Mouse (Mus musculus): ENCODE results near the gene Adarb2.

GRCm38 (mm10) chr13:8705296-8705695, 502.6 kb downstream of the Adarb2 start:
- TF ChIP-seq POLR2A (IDR thresholded peaks at IDR 0.05; ENCODE audit: insufficient read depth, low read depth, low read length), result no peak
- TF ChIP-seq CTCF (IDR thresholded peaks at IDR 0.05), result no peak
- TF ChIP-seq EP300 (IDR thresholded peaks at IDR 0.05; ENCODE audit: insufficient read depth, low read depth, low read length), result no peak

Measured in heart, adult 2 months (tissue).